Mouse (Mus musculus) heart, embryonic 15.5 days (tissue): ENCODE measurements around the gene Fgf8. TPM values are rescaled to one million over a fixed set of nuclear protein-coding genes. Genes with fewer than 3 reads are reported as not detected.

Experiments used
- ATAC-seq: fragments of 200-750 bp; cut with Nextera tagmentation; replicated peaks from 2 replicates; pipeline ENCODE4 v1.8.0; 2017; ENCODE audit warnings: low read depth, moderate TSS enrichment; ENCODE audit not compliant: insufficient number of reproducible peaks, insufficient read depth, low FRiP score
- H3K27ac ChIP-seq: fragments of 300-500 bp; sonication (generic); 2 replicates; pipeline ENCODE4 v1.5.1; 2015; ENCODE audit warnings: mild to moderate bottlenecking, inconsistent platforms
- H3K27me3 ChIP-seq: fragments of 300-500 bp; sonication (generic); 2 replicates; pipeline ENCODE4 v1.6.1; 2015; ENCODE audit warnings: inconsistent platforms
- H3K36me3 ChIP-seq: fragments of 300-500 bp; sonication (generic); 2 replicates; pipeline ENCODE4 v1.6.1; 2015; ENCODE audit warnings: mild to moderate bottlenecking, inconsistent platforms
- H3K4me1 ChIP-seq: fragments of 300-500 bp; sonication (generic); replicated peaks from 2 replicates; pipeline ENCODE4 v1.6.1; 2015; ENCODE audit warnings: inconsistent platforms
- H3K4me2 ChIP-seq: fragments of 300-500 bp; sonication (generic); 2 replicates; pipeline ENCODE4 v1.6.1; 2015; ENCODE audit warnings: inconsistent platforms, mild to moderate bottlenecking, moderate library complexity
- H3K4me3 ChIP-seq: fragments of 300-500 bp; sonication (generic); 2 replicates; pipeline ENCODE4 v1.5.1; 2015; ENCODE audit warnings: mild to moderate bottlenecking, inconsistent platforms
- H3K9ac ChIP-seq: fragments of 300-500 bp; sonication (generic); 2 replicates; pipeline ENCODE4 v1.6.1; 2015; ENCODE audit warnings: mild to moderate bottlenecking, inconsistent platforms
- H3K9me3 ChIP-seq: fragments of 300-500 bp; sonication (generic); replicated peaks from 2 replicates; pipeline ENCODE4 v1.6.1; 2016; ENCODE audit warnings: inconsistent platforms
- WGBS: fragments of 180-500 bp; shearing (Covaris S2); methylation state at CpG from one replicate; pipeline ENCODE4 v1.1.7; 2015; ENCODE audit warnings: mixed read lengths; 5-methylcytosine and 5-hydroxymethylcytosine counted together
- polyA plus RNA-seq: library from polyadenylated mRNA; unstranded; fragments of >200 nt; fragmentation: Nextera tagmentation; extraction: Ambion mirVana; gene quantifications from 2 replicates; pipeline ENCODE4 v1.2.1, GENCODE M21; 2015

The Fgf8 gene
- polyA plus RNA-seq, result 0.47 and 0.52 TPM in 2 replicates

DNA sequence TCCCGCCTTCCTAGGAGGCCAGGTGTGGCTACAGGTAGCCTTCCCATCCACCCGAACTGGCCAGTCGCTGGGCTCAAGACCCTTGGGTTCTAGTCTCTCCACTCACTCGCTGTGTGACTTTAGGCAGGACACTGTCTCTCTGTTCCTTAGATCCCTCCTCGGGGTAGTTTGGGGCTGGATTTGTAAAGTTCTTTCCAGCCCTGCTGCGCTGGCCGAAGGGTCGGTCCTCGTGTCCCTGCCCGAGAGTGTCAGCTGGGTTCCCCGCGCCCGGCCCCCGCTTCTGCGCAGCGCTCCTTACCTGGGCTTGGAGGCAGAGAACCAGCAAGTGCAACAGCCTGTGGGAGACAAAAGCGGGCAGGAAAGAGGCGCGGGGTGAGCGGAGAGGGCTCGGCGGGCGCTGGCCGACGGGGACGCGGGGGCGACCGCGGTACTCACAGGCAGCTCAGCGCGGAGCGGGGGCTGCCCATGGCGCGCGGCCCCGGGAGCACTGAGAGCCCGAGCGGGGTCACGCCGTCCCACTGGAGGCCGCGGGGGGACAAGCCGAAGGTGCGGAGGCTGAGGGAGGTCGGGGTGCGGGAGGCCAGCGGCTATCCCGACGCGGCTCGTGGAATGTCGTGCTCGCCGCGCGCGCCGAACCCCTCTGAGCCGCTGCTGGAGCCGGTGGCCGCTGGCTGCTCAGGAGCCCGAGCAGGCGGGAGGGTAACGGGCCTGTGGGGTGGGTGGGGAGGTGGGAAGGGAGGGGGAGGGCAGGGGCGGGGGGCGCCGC, at the start of gene Fgf8:
Gene Fgf8 (minus strand): TSS at position 698 of the 766 bp plus-strand sequence.
- ATAC-seq, result no peak
- Histone ChIP-seq H3K4me1 (peaks cover 41% of the 10 kb centered on the region), H3K4me3 (peak within 1 kb of the TSS; percentile 59), H3K27me3 (peaks cover 86% of the 10 kb centered on the region), H3K27ac (no peak within 1 kb of the TSS), H3K36me3 (no peaks in the 10 kb centered on the region), H3K4me2 (peak within 1 kb of the TSS; percentile 98), H3K9me3 (no peaks in the 10 kb centered on the region), H3K9ac (peak within 1 kb of the TSS; percentile 47)
- WGBS, result under 1% methylated on average over 59 of the region's 68 CpGs

GRCm38 (mm10) chr19:45792404-45792803, 49.7 kb upstream of the Fgf8 start:
- Histone ChIP-seq H3K4me1 (peaks cover 5% of the 10 kb centered on the region; the same call in 1 of the 2 replicates), H3K36me3 (no peaks in the 10 kb centered on the region), H3K4me2 (no peak overlapping the region), H3K27me3 (no peaks in the 10 kb centered on the region), H3K27ac (no peak overlapping the region), H3K9me3 (no peaks in the 10 kb centered on the region), H3K4me3 (no peak overlapping the region), H3K9ac (no peak overlapping the region)
- ATAC-seq, result no peak
- 81% methylated on average over 6 of the region's 6 CpGs for WGBS

- Histone ChIP-seq H3K4me3 (no peak overlapping the region), H3K36me3 (no peaks in the 10 kb centered on the region), H3K27ac (no peak overlapping the region), H3K27me3 (no peaks in the 10 kb centered on the region), H3K4me1 (0 out of 2 replicates have a peak, but pooled peaks cover 5% of the 10 kb centered on the region), H3K9me3 (no peaks in the 10 kb centered on the region), H3K4me2 (no peak overlapping the region), H3K9ac (no peak overlapping the region)
- no peak for ATAC-seq
- WGBS, result 74% methylated on average over 13 of the region's 13 CpGs
Observed at GRCm38 (mm10) chr19:45789888-45790874, 47.5 kb upstream of the Fgf8 start.

GRCm38 (mm10) chr19:45789365-45789764, 46.6 kb upstream of the Fgf8 start:
- H3K4me3 ChIP-seq, result no peak overlapping the region
- H3K27ac ChIP-seq, result no peak overlapping the region
- H3K4me2 ChIP-seq, result no peak overlapping the region
- no peaks in the 10 kb centered on the region for H3K9me3 ChIP-seq
- no peak for ATAC-seq
- no peak overlapping the region for H3K9ac ChIP-seq
- no peaks in the 10 kb centered on the region for H3K36me3 ChIP-seq
- 0 out of 2 replicates have a peak, but pooled peaks cover 5% of the 10 kb centered on the region for H3K4me1 ChIP-seq
- WGBS, result 80% methylated on average over 7 of the region's 7 CpGs
- H3K27me3 ChIP-seq, result no peaks in the 10 kb centered on the region

DNA sequence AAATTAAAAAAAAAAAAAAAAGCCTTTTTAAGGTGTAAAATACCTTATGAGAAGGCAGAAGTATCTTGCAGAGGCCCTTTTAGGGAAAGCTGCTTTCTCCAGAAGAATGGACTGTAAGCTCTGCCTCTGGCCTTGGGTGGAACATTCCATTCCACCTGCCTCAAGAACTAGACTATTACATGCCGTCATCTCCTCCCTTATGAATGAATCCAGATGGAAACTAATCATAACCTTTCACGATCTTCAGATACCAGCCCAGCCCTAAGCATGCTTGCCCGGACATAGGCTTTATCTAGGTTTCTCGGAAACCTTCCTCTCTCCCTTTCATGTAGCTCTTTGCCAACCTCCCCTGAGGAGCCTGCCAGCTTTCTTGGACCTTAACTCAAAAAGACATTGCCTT, 45.6 kb upstream of the Fgf8 start:
- no peak for ATAC-seq
- Histone ChIP-seq H3K27ac (no peak overlapping the region), H3K4me3 (no peak overlapping the region), H3K4me1 (peaks cover 9% of the 10 kb centered on the region; the same call in 1 of the 2 replicates), H3K9me3 (no peaks in the 10 kb centered on the region), H3K4me2 (no peak overlapping the region), H3K36me3 (no peaks in the 10 kb centered on the region), H3K9ac (no peak overlapping the region), H3K27me3 (no peaks in the 10 kb centered on the region)
- WGBS, result 37% methylated on average over 4 of the region's 4 CpGs

DNA sequence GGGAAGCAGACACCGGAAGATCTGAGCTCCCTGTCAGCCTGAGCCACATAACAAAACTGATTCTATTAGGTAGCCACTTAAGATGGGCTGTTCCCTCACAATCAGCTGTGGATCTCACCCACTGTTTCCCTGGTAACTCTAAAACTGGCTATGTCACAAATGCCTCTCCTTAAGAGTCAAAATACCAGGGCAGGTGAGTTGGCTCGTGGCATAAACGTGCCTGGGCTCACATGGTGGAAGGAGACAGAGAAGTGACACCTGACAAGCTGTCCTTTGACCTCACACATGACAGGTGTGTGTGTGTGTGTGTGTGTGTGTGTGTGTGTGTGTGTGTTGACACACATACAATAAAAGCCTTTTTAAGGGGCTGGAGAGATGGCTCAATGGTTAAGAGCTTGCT, 44.7 kb upstream of the Fgf8 start:
- no peak overlapping the region for H3K9ac ChIP-seq
- 66% methylated on average over 3 of the region's 3 CpGs for WGBS
- H3K27ac ChIP-seq, result no peak overlapping the region
- peaks cover 4% of the 10 kb centered on the region; the same call in 1 of the 2 replicates for H3K4me1 ChIP-seq
- no peak for ATAC-seq
- H3K4me2 ChIP-seq, result no peak overlapping the region
- H3K27me3 ChIP-seq, result no peaks in the 10 kb centered on the region
- H3K36me3 ChIP-seq, result no peaks in the 10 kb centered on the region
- no peak overlapping the region for H3K4me3 ChIP-seq
- no peaks in the 10 kb centered on the region for H3K9me3 ChIP-seq

DNA sequence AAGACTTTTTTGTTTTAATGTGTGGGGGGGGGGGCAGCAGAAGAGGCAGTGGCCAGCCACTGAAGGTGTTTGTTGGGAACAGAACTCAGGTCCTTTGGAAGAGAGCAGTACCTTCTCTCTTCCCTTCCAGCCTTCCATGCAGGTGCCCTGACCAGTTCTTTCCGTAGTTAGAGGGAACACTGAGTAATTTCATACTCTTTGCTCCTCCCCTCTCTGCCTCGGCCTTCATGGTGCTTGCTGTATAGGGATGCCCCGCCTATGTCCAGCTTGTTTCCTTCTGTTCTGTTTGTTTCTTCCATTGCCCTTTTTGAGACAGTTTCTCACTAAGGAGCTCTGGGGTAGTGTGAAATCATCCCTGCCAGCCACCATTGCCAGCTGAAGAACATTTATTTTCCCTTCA, 42.8 kb upstream of the Fgf8 start:
- Histone ChIP-seq H3K9ac (no peak overlapping the region), H3K4me2 (no peak overlapping the region), H3K27me3 (no peaks in the 10 kb centered on the region), H3K27ac (no peak overlapping the region), H3K4me3 (no peak overlapping the region), H3K9me3 (no peaks in the 10 kb centered on the region), H3K4me1 (peaks cover 21% of the 10 kb centered on the region), H3K36me3 (no peaks in the 10 kb centered on the region)
- WGBS, result 64% methylated on average over 3 of the region's 3 CpGs
- ATAC-seq, result no peak

DNA sequence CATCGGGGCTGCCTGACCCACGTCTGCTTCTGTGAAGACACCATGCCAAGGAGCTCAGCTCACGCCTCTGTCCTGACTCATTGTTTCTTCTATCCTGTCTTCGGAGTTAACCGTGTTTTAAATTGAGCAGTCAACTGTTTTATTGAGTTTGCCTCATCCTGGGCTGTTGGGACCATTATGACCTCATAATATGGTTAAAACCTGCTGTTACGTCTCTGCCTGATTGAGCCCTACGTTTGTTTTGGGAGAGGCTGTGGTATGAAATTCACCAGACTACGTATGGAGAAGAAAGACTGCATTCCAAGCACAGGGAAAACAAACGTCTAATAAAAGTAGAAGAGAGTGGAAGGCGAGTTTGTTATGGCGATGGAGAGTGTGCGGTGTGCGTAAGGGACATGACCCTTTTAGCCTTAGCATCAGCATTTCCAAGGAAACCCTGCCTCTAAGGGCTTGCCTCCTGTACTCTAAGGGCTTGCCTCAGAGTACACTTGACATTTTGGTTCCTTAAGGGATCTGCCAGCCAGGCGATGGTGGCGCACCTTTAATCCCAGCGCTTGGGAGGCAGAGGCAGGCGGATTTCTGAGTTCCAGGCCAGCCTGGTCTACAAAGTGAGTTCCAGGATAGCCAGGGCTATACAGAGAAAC, 41.3 kb upstream of the Fgf8 start:
- H3K27me3 ChIP-seq, result no peaks in the 10 kb centered on the region
- H3K4me1 ChIP-seq, result peaks cover 32% of the 10 kb centered on the region
- peak overlapping the region; percentile 62 for H3K27ac ChIP-seq
- peaks cover 5% of the 10 kb centered on the region; the same call in 1 of the 2 replicates for H3K36me3 ChIP-seq
- peak overlapping the region; percentile 27; the same call in 1 of the 2 replicates for H3K9ac ChIP-seq
- no peaks in the 10 kb centered on the region for H3K9me3 ChIP-seq
- peak overlapping the region; percentile 61 for H3K4me2 ChIP-seq
- WGBS, result 30% methylated on average over 17 of the region's 17 CpGs
- ATAC-seq, result no peak
- H3K4me3 ChIP-seq, result peak overlapping the region; percentile 78

DNA sequence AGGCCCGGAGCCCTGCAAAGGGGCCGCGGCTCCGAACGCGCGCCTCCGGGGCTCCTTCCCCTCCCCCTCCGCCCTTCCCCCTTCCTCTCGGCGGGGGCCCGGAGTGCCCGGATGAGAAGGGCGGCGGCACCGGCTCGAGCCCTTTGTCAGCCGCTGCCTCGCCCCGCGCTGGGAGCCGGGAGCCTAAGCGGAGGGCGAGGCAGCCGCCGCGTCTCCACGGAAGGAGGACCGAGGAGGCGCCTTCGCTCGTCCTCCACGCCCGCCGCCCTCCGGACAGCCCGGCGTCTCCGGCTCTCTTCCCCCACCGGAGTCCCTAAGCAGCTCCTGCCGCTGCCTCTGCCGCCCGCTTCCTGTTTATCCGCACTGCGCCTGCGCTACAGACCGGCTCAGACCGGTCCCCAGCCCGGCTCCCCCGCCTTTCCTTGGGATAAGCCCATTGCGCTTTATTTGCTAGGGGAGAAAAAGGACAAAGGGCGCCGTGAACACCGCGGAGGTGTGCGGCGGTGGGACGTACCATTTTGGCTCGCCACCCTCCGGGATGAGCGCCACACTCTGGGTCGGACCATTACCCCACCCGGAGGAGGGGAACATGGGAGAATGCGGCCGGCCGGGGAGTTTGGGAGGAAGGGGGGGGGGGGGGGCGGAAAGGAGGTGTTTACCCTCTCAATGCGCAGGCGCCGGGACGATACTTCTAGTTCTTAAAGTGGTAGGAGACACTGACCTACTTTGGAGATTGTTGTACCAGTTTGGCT, 40.6 kb upstream of the Fgf8 start, which contains the start of gene Mgea5:
Gene Mgea5 (minus strand): TSS at position 657 of the 752 bp plus-strand sequence.
- Histone ChIP-seq H3K4me3 (peak within 1 kb of the TSS; percentile 78), H3K9me3 (no peaks in the 10 kb centered on the region), H3K4me2 (peak within 1 kb of the TSS; percentile 70), H3K27me3 (no peaks in the 10 kb centered on the region), H3K36me3 (peaks cover 12% of the 10 kb centered on the region), H3K4me1 (peaks cover 33% of the 10 kb centered on the region), H3K27ac (peak within 1 kb of the TSS; percentile 98), H3K9ac (peak within 1 kb of the TSS; percentile 85)
- under 1% methylated on average over 62 of the region's 71 CpGs for WGBS
- ATAC-seq, result peak; percentile 96

- no peaks in the 10 kb centered on the region for H3K9me3 ChIP-seq
- peak; percentile 51 for ATAC-seq
- H3K27me3 ChIP-seq, result no peaks in the 10 kb centered on the region
- H3K4me2 ChIP-seq, result peak overlapping the region; percentile 70
- under 1% methylated on average over 36 of the region's 36 CpGs for WGBS
- peak overlapping the region; percentile 85 for H3K9ac ChIP-seq
- peak overlapping the region; percentile 78 for H3K4me3 ChIP-seq
- peaks cover 21% of the 10 kb centered on the region for H3K36me3 ChIP-seq
- H3K4me1 ChIP-seq, result peaks cover 33% of the 10 kb centered on the region
- H3K27ac ChIP-seq, result peak overlapping the region; percentile 98
Observed at GRCm38 (mm10) chr19:45782315-45783001, 39.7 kb upstream of the Fgf8 start.
